Mouse (Mus musculus) thymus, adult 2 months (tissue): ENCODE measurements around the gene Asic1.

ENCODE experiments used
- CTCF ChIP-seq: fragments of 200-500 bp; IDR thresholded peaks from 2 replicates; pipeline ENCODE4 v1.5.1; 2012; ENCODE audit warnings: mild to moderate bottlenecking, control low read depth, low read length, moderate library complexity, borderline replicate concordance; ENCODE audit not compliant: control insufficient read depth, poor library complexity, insufficient read depth; ENCODE audit errors: extremely low read depth
- POLR2A ChIP-seq: fragments of 200-500 bp; IDR thresholded peaks from 2 replicates; pipeline ENCODE4 v1.6.1; 2012; ENCODE audit warnings: mild to moderate bottlenecking, low read length, control low read depth, moderate library complexity; ENCODE audit not compliant: control insufficient read depth, poor library complexity, insufficient read depth; ENCODE audit errors: extremely low read depth

- TF ChIP-seq CTCF (no peak), POLR2A (no peak)
Measured at GRCm38 (mm10) chr15:99691976-99692375, 21.8 kb downstream of the Asic1 start.
